Comparison of ENCODE assay signal across 8 mouse cellular contexts in genomic region chr15:83169772-83170722, GRCm38 (mm10). TPM values are rescaled to one million over a fixed set of nuclear protein-coding genes. Genes with fewer than 3 reads are reported as not detected.
DNase-seq lines count a peak whose midpoint lies in the region; ATAC-seq lines count a peak whose summit lies in the region.
"Had no signal": no experiment of that assay in that cellular context is flagged by ENCODE, and none has a peak within 500 bp of the region (broad histone marks: within the 10 kb centered on the region; RNA-seq: fewer than 3 reads in every experiment).

No protein-coding gene starts in this region.

- intact Hi-C loops in left cerebral cortex, postnatal 10 days (cut with DNase I): loop anchor here (5.0 kb wide), 2 partner anchors 37 to 347 kb away; no protein-coding TSS in a partner anchor

- 91% methylated on average over 8 of the region's 8 CpGs for WGBS in midbrain, embryonic 13.5 days

- H3K9ac ChIP-seq in midbrain, embryonic 13.5 days (replicated peaks): peak overlapping the region; percentile 39; the same call in 1 of the 2 replicates

- H3K9me3 ChIP-seq in midbrain, embryonic 13.5 days: no peaks in the 10 kb centered on the region

- H3K4me1 ChIP-seq in midbrain, embryonic 13.5 days (replicated peaks): peaks cover 33% of the 10 kb centered on the region

- H3K27me3 ChIP-seq in midbrain, embryonic 13.5 days: no peaks in the 10 kb centered on the region

- H3K36me3 ChIP-seq in midbrain, embryonic 13.5 days: peaks cover under 1% of the 10 kb centered on the region; the same call in 1 of the 2 replicates

- H3K27ac ChIP-seq in midbrain, embryonic 13.5 days: no peak overlapping the region
- H3K27ac ChIP-seq: macrophage had no signal

- ATAC-seq in midbrain, embryonic 13.5 days: no peak

- peak; percentile 32 for DNase-seq in ovary, postnatal 36 days (ENCODE audit: low spot score)
- no peak for DNase-seq in ovary, adult 18-20 months (ENCODE audit: low spot score)
- DNase-seq in heart, adult 9 months (ENCODE audit: low spot score in 2 of 2): peak; percentile 64 to 80
- peak; percentile 66 to 75 for DNase-seq in kidney, postnatal 36 days
- no peak for DNase-seq in left cerebral cortex, postnatal 10 days (ENCODE audit: extremely low spot score in 1 of 2, low spot score in 2 of 2)
- no peak for DNase-seq in gastrocnemius, adult 18-20 months (ENCODE audit: low spot score)

- no peak overlapping the region for H3K4me3 ChIP-seq in midbrain, embryonic 13.5 days (replicated peaks)

- H3K4me2 ChIP-seq in midbrain, embryonic 13.5 days (replicated peaks): no peak overlapping the region

RNA-seq across cellular contexts. Expression of gene Cyb5r3, which starts 2.3 kb away (rescaled TPM):
- 123 and 133 TPM in 2 replicates for polyA plus RNA-seq in midbrain, embryonic 13.5 days (2015; fragmentation: Nextera tagmentation; extraction: Ambion mirVana)
- total RNA-seq in left cerebral cortex, postnatal 10 days (2021): 10 to 100 TPM; 91.1 to 94.6 TPM
- total RNA-seq in gastrocnemius, adult 18-20 months (2021): 10 to 100 TPM; 40.3 to 50.1 TPM

RNA-seq across cellular contexts. Expression of gene Poldip3, which starts 20.9 kb away (rescaled TPM):
- 166 and 169 TPM in 2 replicates for polyA plus RNA-seq in midbrain, embryonic 13.5 days (2015; fragmentation: Nextera tagmentation; extraction: Ambion mirVana)
- 10 to 100 TPM; 85.9 to 86.5 TPM for total RNA-seq in left cerebral cortex, postnatal 10 days (2021)
- total RNA-seq in gastrocnemius, adult 18-20 months (2021): 10 to 100 TPM; 15.7 to 17.1 TPM

RNA-seq across cellular contexts. Expression of gene Rrp7a, which starts 47.4 kb away (rescaled TPM):
- 72.4 and 77.0 TPM in 2 replicates for polyA plus RNA-seq in midbrain, embryonic 13.5 days (2015; fragmentation: Nextera tagmentation; extraction: Ambion mirVana)
- 100 to 1,000 TPM; 122 to 128 TPM for total RNA-seq in left cerebral cortex, postnatal 10 days (2021)
- total RNA-seq in gastrocnemius, adult 18-20 months (2021): 10 to 100 TPM; 37.4 to 46.5 TPM

Comparison
In these comparisons a context has a peak if more than half of its experiments do, and no peak if none do; other contexts are left out.
1. DNase-seq: peak in ovary, postnatal 36 days (single experiment), heart, adult 9 months (2 of 2) and kidney, postnatal 36 days (2 of 2); none in ovary, adult 18-20 months (single experiment), left cerebral cortex, postnatal 10 days (0 of 2) and gastrocnemius, adult 18-20 months (single experiment).
2. RNA of gene Poldip3, which starts 20.9 kb away (total RNA-seq): 85.9 to 86.5 TPM in left cerebral cortex, postnatal 10 days; 15.7 to 17.1 TPM in gastrocnemius, adult 18-20 months; every median in the first group is over 4 times any median in the second.